Mouse (Mus musculus) cerebellum, postnatal 25 days (tissue): Measurements from ENCODE around the gene Cdt1.

Experiments used
- DNase-seq, 2 experiments: peaks; one replicate each; pipeline ENCODE4 v3.0.0; 2021; ENCODE audit warnings: mixed read lengths in 2 of 2

Cdt1 gene

GRCm38 (mm10) chr8:122574667-122575251, 6.9 kb downstream of the Cdt1 start:
- DNase-seq = no peak

GRCm38 (mm10) chr8:122575286-122575685, 7.5 kb downstream of the Cdt1 start:
- no peak for DNase-seq

DNA sequence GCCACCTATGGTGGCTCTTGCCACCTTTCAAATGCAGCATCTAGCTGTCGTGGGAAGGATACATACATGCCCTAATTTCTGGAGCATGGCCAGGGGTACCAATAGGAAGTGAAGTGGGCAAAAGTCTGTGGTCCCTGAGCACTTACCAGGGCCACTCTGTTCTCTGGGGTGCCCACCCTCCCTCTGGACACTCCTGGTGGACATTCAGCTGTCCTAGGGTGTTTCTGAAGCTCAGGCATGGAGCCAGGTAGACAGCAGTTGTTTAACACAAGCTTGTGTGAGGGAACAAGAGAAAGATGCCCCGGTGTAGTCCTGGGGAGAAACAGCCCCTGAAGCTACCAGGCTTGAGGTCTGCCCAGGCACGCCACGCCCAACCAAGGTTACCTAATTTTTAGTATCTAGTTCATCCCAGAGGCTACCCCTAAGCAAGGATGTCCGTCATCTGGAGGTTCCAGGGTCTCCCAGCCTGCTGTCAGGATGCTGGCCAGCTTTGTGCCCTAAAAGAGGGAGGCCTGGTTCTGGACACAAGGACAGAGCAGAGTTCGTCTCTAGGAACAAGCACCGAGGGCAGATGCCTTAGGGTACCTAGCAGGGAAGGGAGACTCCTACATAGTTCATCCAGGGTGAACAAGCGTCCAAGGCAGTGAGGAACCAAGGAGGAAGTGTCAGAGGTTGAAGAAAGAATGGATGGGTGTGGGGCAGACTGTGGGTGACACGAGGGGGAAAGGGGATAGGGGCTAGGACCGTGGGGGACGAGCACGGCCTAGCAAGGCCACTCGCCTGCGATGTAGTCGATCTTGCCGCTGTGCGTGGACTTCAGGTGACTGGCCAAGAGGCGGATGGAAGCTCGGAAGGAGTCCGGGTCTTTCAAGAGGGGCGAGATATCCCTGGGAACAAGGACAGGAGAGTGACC, 8.2 kb downstream of the Cdt1 start:
- peak; percentile 40 to 48 for DNase-seq

- DNase-seq = peak; percentile 96 to 97
Observed at GRCm38 (mm10) chr8:122576648-122577022, 8.8 kb downstream of the Cdt1 start, which contains the start of gene Aprt. Gene Aprt, minus strand, starts transcription at chr8:122576909.

GRCm38 (mm10) chr8:122577116-122577515, 9.3 kb downstream of the Cdt1 start:
- no peak for DNase-seq

DNA sequence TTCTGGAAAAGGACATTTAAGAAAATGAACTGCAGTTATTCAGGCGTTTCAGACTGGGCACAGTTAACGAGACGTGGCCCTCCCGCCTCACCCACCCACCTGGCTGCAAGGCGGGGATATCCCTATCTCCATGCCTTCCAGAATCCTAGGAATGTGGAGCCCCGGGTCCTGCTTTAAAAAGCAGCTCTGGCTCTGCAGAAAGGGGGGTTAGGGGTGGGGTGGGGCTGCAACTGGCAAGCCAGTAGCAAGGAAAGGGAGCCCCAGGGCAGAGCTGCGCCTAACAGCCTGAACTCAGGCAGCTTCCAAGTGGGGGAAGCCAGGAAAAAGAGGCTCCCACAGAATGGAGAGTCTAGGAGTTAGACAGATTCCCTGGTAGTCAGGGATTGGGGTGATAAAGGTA, 11.4 kb downstream of the Cdt1 start:
- DNase-seq = no peak

GRCm38 (mm10) chr8:122580926-122581325, 13.1 kb downstream of the Cdt1 start:
- DNase-seq = no peak

DNA sequence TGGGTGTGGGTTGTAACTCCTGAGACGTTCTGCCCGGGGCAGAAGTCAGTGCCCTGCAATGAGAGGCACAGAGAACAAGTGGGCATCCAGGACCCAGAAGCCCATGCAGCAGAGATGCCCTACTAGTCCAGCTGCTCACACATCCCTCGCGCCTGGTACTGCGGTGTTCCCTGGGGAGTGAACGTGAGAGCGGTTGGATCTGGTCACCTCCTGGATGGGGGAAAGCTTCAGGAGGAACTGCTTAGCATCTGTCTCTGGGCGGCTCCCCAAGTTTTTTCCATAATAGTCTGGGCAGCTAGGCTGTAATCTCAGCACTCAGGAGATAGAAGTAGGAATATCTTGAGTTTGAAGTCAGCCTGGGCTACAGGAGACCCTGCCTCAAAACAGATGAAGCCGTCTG, 17.2 kb downstream of the Cdt1 start:
- no peak for DNase-seq

GRCm38 (mm10) chr8:122585411-122585891, 17.6 kb downstream of the Cdt1 start:
- DNase-seq = no peak

- no peak for DNase-seq
Observed at GRCm38 (mm10) chr8:122586171-122586570, 18.4 kb downstream of the Cdt1 start.

- no peak for DNase-seq
Observed at GRCm38 (mm10) chr8:122586749-122587148, 18.9 kb downstream of the Cdt1 start.

DNA sequence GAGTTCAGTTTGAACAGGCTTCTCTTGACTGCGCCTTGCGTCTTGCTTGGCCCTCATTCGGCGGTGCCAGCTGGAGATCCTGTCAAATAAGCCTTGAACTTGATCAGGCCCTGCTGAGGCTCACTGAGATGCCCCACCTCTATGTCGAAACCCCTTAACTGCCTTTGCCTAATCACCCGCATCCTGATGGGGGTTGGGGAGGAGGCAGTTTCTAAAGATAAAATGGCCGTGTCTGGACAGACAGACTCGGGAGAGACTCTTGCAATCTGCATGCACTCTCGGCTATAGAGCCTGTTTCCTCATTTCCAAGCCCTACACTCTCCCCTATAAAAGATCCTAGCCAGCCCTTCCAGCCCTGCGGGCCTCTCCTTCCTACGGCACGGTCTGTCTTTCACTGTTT, 25.4 kb downstream of the Cdt1 start:
- peak in 1 of 2 experiments; percentile 22 for DNase-seq

- DNase-seq = peak; percentile 60 to 68
Observed at GRCm38 (mm10) chr8:122593783-122594507, 26.1 kb downstream of the Cdt1 start.

DNA sequence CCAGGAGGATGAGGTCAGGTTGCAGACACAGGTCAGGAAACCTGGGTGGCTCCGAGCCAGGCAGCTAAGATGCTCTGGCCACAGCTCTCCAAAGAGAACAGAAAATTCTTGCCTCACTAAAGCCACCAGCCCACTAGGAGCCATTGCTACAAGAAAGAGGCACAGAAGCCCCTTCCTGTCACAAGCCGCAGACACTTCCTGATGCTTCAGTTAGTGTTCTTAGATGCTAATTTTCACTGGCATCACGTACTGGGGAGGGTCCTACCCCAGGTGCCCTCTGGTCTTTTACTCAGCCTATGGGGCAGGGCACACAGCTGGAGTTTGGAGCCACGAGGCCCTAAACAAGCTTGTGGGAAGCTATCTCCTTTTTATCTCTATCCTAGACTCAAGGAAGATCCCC, 28.2 kb downstream of the Cdt1 start:
- no peak for DNase-seq

GRCm38 (mm10) chr8:122600666-122601065, 32.9 kb downstream of the Cdt1 start:
- DNase-seq = no peak

- no peak for DNase-seq
Observed at GRCm38 (mm10) chr8:122604640-122605039, 36.8 kb downstream of the Cdt1 start.

DNA sequence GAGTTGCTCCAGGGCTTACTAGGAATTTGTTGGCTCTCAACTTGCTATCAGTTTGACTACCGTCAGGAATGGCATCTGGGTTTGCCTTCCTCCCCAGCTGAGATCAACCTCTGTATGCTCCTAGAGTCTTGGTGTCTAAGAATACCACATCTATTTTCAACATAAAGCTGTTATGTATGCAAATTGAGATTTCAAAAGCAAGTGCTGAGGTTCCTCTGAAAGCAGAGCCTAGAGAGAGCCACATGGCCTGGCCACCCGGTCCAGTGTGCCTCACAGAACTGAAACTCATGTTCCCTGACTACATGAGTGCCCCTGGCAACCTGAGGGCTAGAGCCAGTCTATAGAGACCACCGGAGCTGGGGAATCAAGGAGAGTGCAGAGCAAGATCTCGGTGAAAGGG, 37.6 kb downstream of the Cdt1 start:
- DNase-seq = no peak

DNA sequence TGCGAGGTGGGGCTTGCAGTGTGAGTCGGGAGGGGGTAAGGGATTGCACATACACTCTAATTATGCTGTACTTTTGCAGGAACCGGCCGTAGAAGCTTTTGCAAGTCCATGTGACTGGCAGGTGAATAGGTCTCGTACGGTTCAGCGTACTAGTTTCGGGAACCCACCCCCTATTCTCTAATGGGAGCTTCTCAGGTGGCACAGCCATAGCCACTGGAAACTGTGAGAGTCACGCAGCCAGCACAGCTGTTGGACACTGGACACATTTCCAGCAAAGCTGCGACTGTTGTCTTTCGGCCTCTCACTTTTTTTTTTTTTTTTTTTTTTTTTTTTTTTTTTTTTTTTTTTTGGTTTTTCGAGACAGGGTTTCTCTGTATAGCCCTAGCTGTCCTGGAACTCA, 39.0 kb downstream of the Cdt1 start:
- DNase-seq = no peak

- DNase-seq = no peak
Observed at GRCm38 (mm10) chr8:122610209-122610608, 42.4 kb downstream of the Cdt1 start.

- DNase-seq = no peak
Observed at GRCm38 (mm10) chr8:122610612-122611277, 42.9 kb downstream of the Cdt1 start.

GRCm38 (mm10) chr8:122611295-122612133, 43.7 kb downstream of the Cdt1 start, which contains the start of the genes Galns and Trappc2l:
Gene Galns, minus strand, starts transcription at chr8:122611463.
Gene Trappc2l, plus strand, starts transcription at chr8:122611640.
- DNase-seq = peak; percentile 93 to 97
